Mouse (Mus musculus): Measurements from ENCODE around the gene Lmf1.

- TF ChIP-seq TAL1 (IDR thresholded peaks at IDR 0.05; ENCODE audit: low read length) (no peak), GATA1 (IDR thresholded peaks at IDR 0.05; ENCODE audit: low read length) (no peak)
These were observed 30.6 kb downstream of the Lmf1 start for GRCm38 (mm10) chr17:25609506-25609828.

Measured in erythroblast, embryonic 14.5 days (primary cell).